Mouse (Mus musculus): Measurements from ENCODE around the gene Tcf20. TPM values are rescaled to one million over a fixed set of nuclear protein-coding genes. Genes with fewer than 3 reads are reported as not detected.

Gene Tcf20
- polyA plus RNA-seq, 1 experiment from 2014 or later, result 14.7 TPM

DNA sequence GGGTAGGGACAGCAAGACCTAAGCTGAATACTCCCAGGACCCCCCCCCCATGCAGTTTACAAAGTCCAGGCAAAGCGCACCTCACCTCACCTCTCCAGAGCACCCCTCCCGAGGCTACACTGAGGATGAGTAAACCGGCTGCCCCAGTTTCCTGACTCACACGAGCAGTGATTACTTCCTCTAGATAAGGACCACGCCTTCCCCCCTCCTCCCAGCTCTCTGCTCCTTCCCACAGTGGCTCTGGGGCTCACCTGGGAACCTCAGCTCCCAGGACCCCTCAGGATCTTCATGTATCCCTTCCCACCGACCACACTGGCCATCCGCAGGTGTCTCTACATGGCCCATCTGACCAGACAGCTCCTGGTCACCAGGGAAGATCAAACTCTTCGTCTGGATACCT, 58.8 kb downstream of the Tcf20 start:
- H3K4me1 ChIP-seq, result peaks cover 80% of the 10 kb centered on the region
- 63% methylated on average over 8 of the region's 8 CpGs for WGBS

GRCm38 (mm10) chr15:82928023-82928422, 59.6 kb downstream of the Tcf20 start:
- 33% methylated on average over 6 of the region's 6 CpGs for WGBS
- Histone ChIP-seq H3K9me3 (no peaks in the 10 kb centered on the region), H3K4me3 (replicated peaks) (no peak overlapping the region), H3K27me3 (peaks cover 32% of the 10 kb centered on the region), H3K4me2 (no peak overlapping the region), H3K36me3 (replicated peaks) (no peaks in the 10 kb centered on the region), H3K9ac (no peak overlapping the region), H3K27ac (peak overlapping the region; percentile 87), H3K4me1 (peaks cover 80% of the 10 kb centered on the region)
- ATAC-seq (ENCODE audit: low FRiP score), result no peak

More for the DNA sequence above, 58.8 kb downstream of the Tcf20 start:
- Histone ChIP-seq H3K36me3 (replicated peaks) (no peaks in the 10 kb centered on the region), H3K4me2 (0 out of 2 replicates have a peak overlapping the region, but pooled peaks have one; percentile 21), H3K9me3 (no peaks in the 10 kb centered on the region), H3K27me3 (peaks cover 24% of the 10 kb centered on the region), H3K9ac (no peak overlapping the region), H3K27ac (peak overlapping the region; percentile 87; the same call in 1 of the 2 replicates), H3K4me3 (replicated peaks) (no peak overlapping the region)
- ATAC-seq (ENCODE audit: low FRiP score), result no peak

DNA sequence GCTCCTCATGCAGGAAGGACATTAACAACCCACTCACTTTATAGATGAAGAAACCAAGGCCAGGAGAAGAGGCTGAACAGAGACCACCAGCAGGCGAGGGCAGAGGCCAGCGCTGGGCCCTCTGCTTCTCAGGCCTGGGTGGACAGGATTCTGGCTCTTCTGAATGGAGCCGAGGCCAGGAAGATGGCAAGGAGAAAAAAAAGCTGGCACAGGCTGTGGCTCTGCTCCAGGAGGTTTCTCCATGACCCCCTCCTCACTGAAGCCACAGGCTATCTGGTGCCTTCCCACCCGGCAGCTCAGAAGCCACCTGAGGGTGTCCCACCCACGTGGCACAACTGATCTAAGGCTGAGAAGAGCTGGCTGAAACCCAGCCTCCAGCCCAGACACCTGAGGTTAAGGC, 60.6 kb downstream of the Tcf20 start:
- Histone ChIP-seq H3K27ac (no peak overlapping the region; the same call in 1 of the 2 replicates), H3K4me1 (peaks cover 83% of the 10 kb centered on the region)
- 79% methylated on average over 5 of the region's 5 CpGs for WGBS

DNA sequence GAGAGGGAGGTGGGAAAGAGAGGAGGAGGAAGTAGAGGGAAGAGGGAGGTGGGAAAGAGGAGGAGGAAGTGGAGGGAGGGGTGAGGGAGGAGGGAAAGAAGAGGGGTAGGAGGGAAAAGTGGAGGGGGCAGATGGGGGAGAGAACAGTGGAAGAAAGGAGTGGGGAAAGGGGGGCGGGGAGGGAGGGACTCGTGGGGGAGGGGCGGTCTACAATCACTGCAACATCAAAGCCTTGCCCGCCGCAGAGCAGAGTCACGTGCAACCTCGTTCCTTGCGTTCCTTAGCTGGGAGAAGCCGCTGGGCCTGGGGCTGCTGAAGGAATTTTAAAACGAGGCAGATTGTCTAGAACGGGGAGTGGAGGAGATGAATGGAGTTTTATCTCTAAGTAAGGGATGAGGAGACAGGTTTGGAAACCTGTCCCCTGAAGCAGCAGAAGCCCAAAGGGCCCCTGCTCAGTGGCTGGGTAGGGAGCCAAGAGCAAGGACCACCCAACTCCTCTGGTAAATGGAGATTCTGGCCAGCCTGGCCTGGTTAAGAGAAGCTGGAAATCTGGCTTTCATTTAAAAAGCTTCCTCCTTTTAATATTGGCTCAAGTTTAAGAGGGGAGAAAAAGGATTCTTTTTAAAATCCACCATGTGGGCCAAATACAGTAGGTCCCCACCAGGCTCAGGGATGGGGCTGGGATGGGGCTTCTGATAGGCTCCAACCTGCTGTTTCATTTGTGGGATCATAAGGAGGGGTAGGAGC, 62.8 kb downstream of the Tcf20 start:
- Histone ChIP-seq H3K4me1 (peaks cover 98% of the 10 kb centered on the region), H3K9ac (no peak overlapping the region), H3K27ac (peak overlapping the region; percentile 77), H3K36me3 (replicated peaks) (no peaks in the 10 kb centered on the region), H3K27me3 (peaks cover 36% of the 10 kb centered on the region), H3K4me3 (replicated peaks) (no peak overlapping the region), H3K4me2 (peak overlapping the region; percentile 11), H3K9me3 (no peaks in the 10 kb centered on the region)
- peak; percentile 57 for ATAC-seq (ENCODE audit: low FRiP score)
- WGBS, result under 1% methylated on average over 9 of the region's 11 CpGs

More for the DNA sequence above, 60.6 kb downstream of the Tcf20 start:
- no peak for ATAC-seq (ENCODE audit: low FRiP score)
- no peak overlapping the region for H3K4me3 ChIP-seq (replicated peaks)
- H3K36me3 ChIP-seq (replicated peaks), result no peaks in the 10 kb centered on the region
- no peak overlapping the region for H3K4me2 ChIP-seq
- no peaks in the 10 kb centered on the region for H3K9me3 ChIP-seq
- no peak overlapping the region for H3K9ac ChIP-seq
- peaks cover 32% of the 10 kb centered on the region for H3K27me3 ChIP-seq

GRCm38 (mm10) chr15:82923531-82923930, 64.1 kb downstream of the Tcf20 start:
- H3K9me3 ChIP-seq, result no peaks in the 10 kb centered on the region
- peaks cover 39% of the 10 kb centered on the region for H3K27me3 ChIP-seq
- no peak overlapping the region for H3K4me3 ChIP-seq (replicated peaks)
- no peaks in the 10 kb centered on the region for H3K36me3 ChIP-seq (replicated peaks)
- peak overlapping the region; percentile 77 for H3K27ac ChIP-seq
- WGBS, result 63% methylated on average over 5 of the region's 5 CpGs
- ATAC-seq (ENCODE audit: low FRiP score), result no peak
- H3K4me2 ChIP-seq, result no peak overlapping the region
- H3K4me1 ChIP-seq, result peaks cover 96% of the 10 kb centered on the region
- H3K9ac ChIP-seq, result no peak overlapping the region

GRCm38 (mm10) chr15:82922755-82923154, 64.9 kb downstream of the Tcf20 start:
- WGBS, result 55% methylated on average over 3 of the region's 4 CpGs
- H3K4me3 ChIP-seq (replicated peaks), result no peak overlapping the region
- H3K27me3 ChIP-seq, result peaks cover 42% of the 10 kb centered on the region
- H3K4me2 ChIP-seq, result peak overlapping the region; percentile 36
- H3K9ac ChIP-seq, result no peak overlapping the region
- H3K9me3 ChIP-seq, result no peaks in the 10 kb centered on the region
- H3K4me1 ChIP-seq, result peaks cover 96% of the 10 kb centered on the region
- H3K27ac ChIP-seq, result peak overlapping the region; percentile 84
- H3K36me3 ChIP-seq (replicated peaks), result no peaks in the 10 kb centered on the region
- no peak for ATAC-seq (ENCODE audit: low FRiP score)

DNA sequence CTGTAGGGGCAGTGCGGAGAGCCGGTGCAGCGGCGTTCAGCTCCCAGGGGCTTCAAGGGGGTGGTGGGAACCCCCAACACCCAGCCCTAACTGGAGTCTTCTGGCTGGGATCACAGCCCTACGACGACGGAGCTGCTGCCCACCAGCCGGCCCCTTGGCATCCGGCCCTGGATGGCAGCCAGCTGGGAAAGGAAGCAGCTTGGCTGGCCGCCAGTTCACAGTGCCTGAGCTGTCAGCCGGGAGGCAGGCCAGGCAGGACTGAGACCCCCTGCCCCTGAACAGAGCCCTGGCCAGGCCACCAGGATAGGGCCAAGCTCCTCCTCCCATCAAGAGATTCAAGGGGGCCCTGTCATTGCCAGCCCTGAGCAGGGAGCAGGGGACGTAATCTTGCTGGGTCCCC, 65.6 kb downstream of the Tcf20 start:
- Histone ChIP-seq H3K9ac (peak overlapping the region; percentile 12; the same call in 1 of the 2 replicates), H3K4me3 (replicated peaks) (no peak overlapping the region), H3K27me3 (peaks cover 35% of the 10 kb centered on the region), H3K9me3 (no peaks in the 10 kb centered on the region), H3K4me1 (peaks cover 96% of the 10 kb centered on the region), H3K27ac (peak overlapping the region; percentile 84), H3K4me2 (peak overlapping the region; percentile 36), H3K36me3 (replicated peaks) (no peaks in the 10 kb centered on the region)
- ATAC-seq (ENCODE audit: low FRiP score), result peak; percentile 71
- WGBS, result 23% methylated on average over 12 of the region's 12 CpGs

DNA sequence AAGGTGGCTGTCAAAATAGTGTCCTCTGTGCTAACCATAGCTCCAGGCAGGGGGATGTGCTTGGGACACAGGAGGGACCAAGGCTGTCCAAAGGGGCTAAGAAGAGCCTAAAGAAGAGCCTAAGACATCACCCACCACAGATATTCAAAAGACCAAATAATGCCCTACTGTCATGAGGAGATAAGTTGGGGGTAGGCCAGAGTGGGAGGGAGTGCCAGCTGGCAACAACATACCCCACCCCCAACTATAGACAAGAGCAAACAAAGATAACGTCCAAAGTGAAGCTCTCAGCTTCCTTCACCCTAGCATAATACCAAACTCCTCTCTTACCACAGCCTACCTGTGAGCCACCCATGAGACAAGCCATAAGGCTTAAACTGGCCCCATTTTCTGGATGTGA, 66.1 kb downstream of the Tcf20 start:
- Histone ChIP-seq H3K9me3 (no peaks in the 10 kb centered on the region), H3K4me3 (replicated peaks) (no peak overlapping the region), H3K27ac (peak overlapping the region; percentile 84), H3K4me2 (peak overlapping the region; percentile 36), H3K36me3 (replicated peaks) (no peaks in the 10 kb centered on the region), H3K27me3 (peaks cover 34% of the 10 kb centered on the region), H3K9ac (no peak overlapping the region), H3K4me1 (peaks cover 96% of the 10 kb centered on the region)
- WGBS, result 29% methylated on average over 1 of the region's 1 CpGs
- ATAC-seq (ENCODE audit: low FRiP score), result no peak

GRCm38 (mm10) chr15:82920895-82921515, 66.7 kb downstream of the Tcf20 start:
- 2% methylated on average over 13 of the region's 13 CpGs for WGBS
- peaks cover 96% of the 10 kb centered on the region for H3K4me1 ChIP-seq
- ATAC-seq (ENCODE audit: low FRiP score), result peak; percentile 22; the same call in 1 of the 2 replicates
- H3K27me3 ChIP-seq, result peaks cover 39% of the 10 kb centered on the region
- no peak overlapping the region for H3K9ac ChIP-seq
- H3K9me3 ChIP-seq, result no peaks in the 10 kb centered on the region
- H3K4me2 ChIP-seq, result peak overlapping the region; percentile 31
- no peaks in the 10 kb centered on the region for H3K36me3 ChIP-seq (replicated peaks)
- peak overlapping the region; percentile 84 for H3K27ac ChIP-seq
- no peak overlapping the region; the same call in 1 of the 2 replicates for H3K4me3 ChIP-seq (replicated peaks)

GRCm38 (mm10) chr15:82917965-82918364, 69.7 kb downstream of the Tcf20 start:
- Histone ChIP-seq H3K4me3 (replicated peaks) (no peak overlapping the region), H3K4me1 (peaks cover 82% of the 10 kb centered on the region), H3K9ac (0 out of 2 replicates have a peak overlapping the region, but pooled peaks have one; percentile 17), H3K27ac (peak overlapping the region; percentile 90), H3K9me3 (no peaks in the 10 kb centered on the region), H3K36me3 (replicated peaks) (no peaks in the 10 kb centered on the region), H3K27me3 (peaks cover 56% of the 10 kb centered on the region), H3K4me2 (peak overlapping the region; percentile 45)
- no peak for ATAC-seq (ENCODE audit: low FRiP score)
- 72% methylated on average over 3 of the region's 3 CpGs for WGBS

- Histone ChIP-seq H3K4me1 (peaks cover 83% of the 10 kb centered on the region), H3K9ac (0 out of 2 replicates have a peak overlapping the region, but pooled peaks have one; percentile 0), H3K4me3 (replicated peaks) (no peak overlapping the region), H3K36me3 (replicated peaks) (no peaks in the 10 kb centered on the region), H3K27me3 (peaks cover 63% of the 10 kb centered on the region), H3K9me3 (no peaks in the 10 kb centered on the region), H3K4me2 (peak overlapping the region; percentile 45), H3K27ac (peak overlapping the region; percentile 90)
- peak; percentile 50 for ATAC-seq (ENCODE audit: low FRiP score)
- WGBS, result 21% methylated on average over 28 of the region's 28 CpGs
These were observed 70.3 kb downstream of the Tcf20 start for GRCm38 (mm10) chr15:82917207-82917844.

GRCm38 (mm10) chr15:82914455-82914854, 73.2 kb downstream of the Tcf20 start:
- peaks cover 71% of the 10 kb centered on the region for H3K27me3 ChIP-seq
- peaks cover 79% of the 10 kb centered on the region for H3K4me1 ChIP-seq

More at GRCm38 (mm10) chr15:82914455-82914854, 73.2 kb downstream of the Tcf20 start:
- H3K4me3 ChIP-seq (replicated peaks), result no peak overlapping the region
- H3K4me2 ChIP-seq, result no peak overlapping the region
- 73% methylated on average over 3 of the region's 3 CpGs for WGBS
- no peaks in the 10 kb centered on the region for H3K36me3 ChIP-seq (replicated peaks)
- no peak for ATAC-seq (ENCODE audit: low FRiP score)
- H3K9me3 ChIP-seq, result no peaks in the 10 kb centered on the region
- no peak overlapping the region for H3K27ac ChIP-seq
- no peak overlapping the region for H3K9ac ChIP-seq

All from forebrain, embryonic 12.5 days (tissue).